Mouse (Mus musculus) liver, embryonic 11.5 days (tissue): Measurements from ENCODE around the gene Zfp697. TPM values are rescaled to one million over a fixed set of nuclear protein-coding genes. Genes with fewer than 3 reads are reported as not detected.
A peak's percentile ranks its signal among the peaks of the same experiment; 100 is the strongest.

Experiments
- ATAC-seq: fragments of 200-750 bp; cut with Nextera tagmentation; replicated peaks from 2 replicates; pipeline ENCODE4 v1.8.0; 2017; ENCODE audit warnings: moderate number of reproducible peaks, mild to moderate bottlenecking, moderate TSS enrichment, moderate library complexity; ENCODE audit not compliant: low FRiP score
- DNase-seq: peaks from one replicate; pipeline ENCODE4 v3.0.0-alpha.2; 2017; ENCODE audit warnings: low spot score
- H3K27ac ChIP-seq: fragments of 300-500 bp; sonication (generic); 2 replicates; pipeline ENCODE4 v1.5.1; 2014; ENCODE audit warnings: mild to moderate bottlenecking, low read depth, low read length, control low read depth
- H3K27me3 ChIP-seq: fragments of 300-500 bp; sonication (generic); replicated peaks from 2 replicates; pipeline ENCODE4 v1.6.1; 2014; ENCODE audit warnings: low read length, mixed read lengths; ENCODE audit not compliant: control insufficient read depth, insufficient read depth
- H3K36me3 ChIP-seq: fragments of 300-500 bp; sonication (generic); 2 replicates; pipeline ENCODE4 v1.6.1; 2014; ENCODE audit warnings: mild to moderate bottlenecking, low read length, moderate library complexity, mixed read lengths; ENCODE audit not compliant: control insufficient read depth, insufficient read depth
- H3K4me1 ChIP-seq: fragments of 300-500 bp; sonication (generic); replicated peaks from 2 replicates; pipeline ENCODE4 v1.6.1; 2014; ENCODE audit warnings: low read length, mixed read lengths; ENCODE audit not compliant: control insufficient read depth, insufficient read depth
- H3K4me2 ChIP-seq: fragments of 300-500 bp; sonication (generic); 2 replicates; pipeline ENCODE4 v1.6.1; 2014; ENCODE audit warnings: mild to moderate bottlenecking, control low read depth, moderate library complexity
- H3K4me3 ChIP-seq: fragments of 300-500 bp; sonication (generic); 2 replicates; pipeline ENCODE4 v1.5.1; 2014; ENCODE audit warnings: low read depth, low read length, control low read depth
- H3K9ac ChIP-seq: fragments of 300-500 bp; sonication (generic); 2 replicates; pipeline ENCODE4 v1.6.1; 2014; ENCODE audit warnings: low read depth, low read length, control low read depth
- H3K9me3 ChIP-seq: fragments of 300-500 bp; sonication (generic); 2 replicates; pipeline ENCODE4 v1.6.1; 2016; ENCODE audit warnings: low read length, inconsistent platforms, mixed read lengths; ENCODE audit not compliant: control insufficient read depth
- WGBS: fragments of 180-500 bp; shearing (Covaris S2); extraction: QIAGEN DNeasy Blood & Tissue Kit; methylation state at CpG from one replicate; pipeline ENCODE4 v1.1.7; 2014; 5-methylcytosine and 5-hydroxymethylcytosine counted together
- polyA plus RNA-seq: library from polyadenylated mRNA; unstranded; fragments of >200 nt; fragmentation: Nextera tagmentation; extraction: Ambion mirVana; gene quantifications from 2 replicates; pipeline ENCODE4 v1.2.1, GENCODE M21; 2014

Gene Zfp697
- polyA plus RNA-seq, 1 experiment from 2014 or later, result 5.7 TPM

GRCm38 (mm10) chr3:98340818-98341594 is 41.3 kb upstream of the Zfp697 start:
- 73% methylated on average over 17 of the region's 17 CpGs for WGBS
- H3K4me1 ChIP-seq, result peaks cover 21% of the 10 kb centered on the region
- H3K9ac ChIP-seq, result no peak overlapping the region
- ATAC-seq, result no peak
- no peaks in the 10 kb centered on the region for H3K27me3 ChIP-seq
- H3K4me3 ChIP-seq, result no peak overlapping the region
- no peak overlapping the region for H3K27ac ChIP-seq
- no peaks in the 10 kb centered on the region for H3K9me3 ChIP-seq
- no peak for DNase-seq
- no peaks in the 10 kb centered on the region for H3K36me3 ChIP-seq
- H3K4me2 ChIP-seq, result no peak overlapping the region

GRCm38 (mm10) chr3:98343235-98343634 is 39.0 kb upstream of the Zfp697 start:
- H3K27me3 ChIP-seq, result no peaks in the 10 kb centered on the region
- H3K27ac ChIP-seq, result no peak overlapping the region
- H3K4me1 ChIP-seq, result no peaks in the 10 kb centered on the region
- DNase-seq, result no peak
- ATAC-seq, result no peak
- WGBS, result 83% methylated on average over 3 of the region's 3 CpGs
- H3K9me3 ChIP-seq, result no peaks in the 10 kb centered on the region
- no peak overlapping the region for H3K4me3 ChIP-seq
- no peaks in the 10 kb centered on the region for H3K36me3 ChIP-seq
- no peak overlapping the region for H3K4me2 ChIP-seq
- H3K9ac ChIP-seq, result no peak overlapping the region

- 53% methylated on average over 6 of the region's 6 CpGs for WGBS
- no peaks in the 10 kb centered on the region for H3K27me3 ChIP-seq
- H3K36me3 ChIP-seq, result no peaks in the 10 kb centered on the region
- DNase-seq (no peak), ATAC-seq (no peak)
- no peak overlapping the region for H3K4me3 ChIP-seq
- H3K9ac ChIP-seq, result no peak overlapping the region
- no peaks in the 10 kb centered on the region for H3K4me1 ChIP-seq
- peak overlapping the region; percentile 24; the same call in 1 of the 2 replicates for H3K4me2 ChIP-seq
- H3K27ac ChIP-seq, result no peak overlapping the region
- H3K9me3 ChIP-seq, result no peaks in the 10 kb centered on the region
These were observed 34.2 kb upstream of the Zfp697 start for GRCm38 (mm10) chr3:98348106-98348505.

GRCm38 (mm10) chr3:98348705-98349104 is 33.6 kb upstream of the Zfp697 start:
- Histone ChIP-seq H3K4me1 (no peaks in the 10 kb centered on the region), H3K27ac (no peak overlapping the region), H3K4me2 (peak overlapping the region; percentile 24; the same call in 1 of the 2 replicates), H3K27me3 (no peaks in the 10 kb centered on the region), H3K9me3 (no peaks in the 10 kb centered on the region), H3K9ac (no peak overlapping the region), H3K4me3 (no peak overlapping the region), H3K36me3 (no peaks in the 10 kb centered on the region)
- WGBS, result 15% methylated on average over 7 of the region's 8 CpGs
- DNase-seq, result no peak
- peak; percentile 77 for ATAC-seq

DNA sequence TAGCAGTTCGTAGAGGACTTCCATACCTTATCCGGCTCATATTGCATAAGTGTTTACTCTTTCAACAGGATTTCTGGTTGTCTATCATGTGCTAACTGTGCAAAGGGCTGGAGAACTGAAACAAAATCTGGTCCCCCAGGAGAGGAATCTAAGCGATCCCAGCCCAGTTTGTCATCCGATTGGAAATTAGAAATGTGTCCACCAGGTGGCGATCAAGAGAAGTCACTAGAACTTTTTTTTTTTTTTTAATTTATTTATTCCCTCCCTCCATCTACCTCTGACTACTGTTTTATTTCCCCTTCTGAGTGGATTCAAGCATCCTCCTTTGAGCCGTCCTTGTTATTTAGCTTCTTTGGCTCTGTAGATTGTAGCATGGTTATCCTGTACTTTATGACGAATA is 28.4 kb upstream of the Zfp697 start:
- H3K4me3 ChIP-seq, result no peak overlapping the region
- 34% methylated on average over 7 of the region's 7 CpGs for WGBS
- H3K9ac ChIP-seq, result no peak overlapping the region
- H3K27me3 ChIP-seq, result no peaks in the 10 kb centered on the region
- ATAC-seq (no peak), DNase-seq (no peak)
- no peaks in the 10 kb centered on the region for H3K4me1 ChIP-seq
- H3K4me2 ChIP-seq, result no peak overlapping the region
- no peaks in the 10 kb centered on the region for H3K36me3 ChIP-seq
- no peaks in the 10 kb centered on the region for H3K9me3 ChIP-seq
- H3K27ac ChIP-seq, result no peak overlapping the region

GRCm38 (mm10) chr3:98355344-98356025 is 26.8 kb upstream of the Zfp697 start:
- ATAC-seq (no peak), DNase-seq (no peak)
- no peaks in the 10 kb centered on the region for H3K9me3 ChIP-seq
- H3K27me3 ChIP-seq, result no peaks in the 10 kb centered on the region
- no peak overlapping the region for H3K9ac ChIP-seq
- H3K4me3 ChIP-seq, result no peak overlapping the region
- WGBS, result 72% methylated on average over 10 of the region's 10 CpGs
- no peaks in the 10 kb centered on the region for H3K36me3 ChIP-seq
- H3K27ac ChIP-seq, result no peak overlapping the region
- no peaks in the 10 kb centered on the region for H3K4me1 ChIP-seq
- H3K4me2 ChIP-seq, result no peak overlapping the region

- Histone ChIP-seq H3K9ac (no peak overlapping the region), H3K4me3 (no peak overlapping the region), H3K36me3 (no peaks in the 10 kb centered on the region), H3K27me3 (no peaks in the 10 kb centered on the region), H3K9me3 (no peaks in the 10 kb centered on the region), H3K4me1 (no peaks in the 10 kb centered on the region), H3K27ac (no peak overlapping the region), H3K4me2 (no peak overlapping the region)
- no peak for DNase-seq
- WGBS, result 77% methylated on average over 6 of the region's 6 CpGs
- ATAC-seq, result no peak
These were observed 26.3 kb upstream of the Zfp697 start for GRCm38 (mm10) chr3:98356026-98356365.

DNA sequence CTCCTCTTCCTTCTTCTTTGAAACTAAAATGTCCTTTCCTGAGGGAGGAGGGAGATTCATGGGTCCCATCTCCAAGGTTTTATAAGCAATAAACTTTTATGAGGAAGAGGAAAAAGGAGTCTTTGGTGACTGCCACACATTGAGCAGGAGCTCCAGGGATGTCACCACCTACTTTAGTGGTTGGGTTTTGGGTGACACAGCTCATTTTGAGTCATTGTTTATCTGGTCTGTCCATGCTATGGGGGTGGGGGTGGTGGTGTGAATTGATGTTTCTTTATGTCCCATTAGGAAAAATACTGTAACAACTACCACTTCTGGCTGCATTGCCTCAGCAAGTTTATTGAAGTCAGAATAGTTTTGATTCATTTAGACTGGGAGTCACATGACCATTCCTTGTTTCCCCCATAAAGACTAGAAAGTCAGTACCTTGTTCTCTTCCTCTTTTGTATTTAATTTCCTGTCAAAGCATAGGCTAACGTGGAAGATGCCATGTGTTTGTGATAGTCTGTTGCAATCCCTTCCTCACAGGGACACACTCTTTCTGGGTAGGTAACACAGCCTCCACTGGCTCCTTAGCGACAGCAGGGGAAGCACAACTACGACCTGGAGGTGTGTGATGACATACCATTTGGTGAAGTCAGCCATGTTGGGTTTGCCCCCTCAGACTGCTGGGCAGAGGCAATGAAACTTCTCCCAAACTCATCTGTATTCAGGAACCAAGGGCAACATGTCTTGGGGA is 25.5 kb upstream of the Zfp697 start:
- H3K27ac ChIP-seq, result no peak overlapping the region
- ATAC-seq, result no peak
- no peaks in the 10 kb centered on the region for H3K4me1 ChIP-seq
- H3K36me3 ChIP-seq, result no peaks in the 10 kb centered on the region
- WGBS, result 55% methylated on average over 3 of the region's 3 CpGs
- H3K9me3 ChIP-seq, result no peaks in the 10 kb centered on the region
- H3K4me3 ChIP-seq, result no peak overlapping the region
- no peak overlapping the region for H3K9ac ChIP-seq
- no peaks in the 10 kb centered on the region for H3K27me3 ChIP-seq
- no peak overlapping the region for H3K4me2 ChIP-seq
- DNase-seq, result no peak
